Mouse (Mus musculus): ENCODE data around the gene Incenp. TPM values are rescaled to one million over a fixed set of nuclear protein-coding genes. Genes with fewer than 3 reads are reported as not detected.
"Not testable (repeated sequence)": the region's sequence is repeated elsewhere in the genome, so short reads cannot be mapped to it uniquely, and the experiment has no call there.

Incenp gene
- total RNA-seq, 2 experiments from 2014 or later: 127 to 137 TPM

DNA sequence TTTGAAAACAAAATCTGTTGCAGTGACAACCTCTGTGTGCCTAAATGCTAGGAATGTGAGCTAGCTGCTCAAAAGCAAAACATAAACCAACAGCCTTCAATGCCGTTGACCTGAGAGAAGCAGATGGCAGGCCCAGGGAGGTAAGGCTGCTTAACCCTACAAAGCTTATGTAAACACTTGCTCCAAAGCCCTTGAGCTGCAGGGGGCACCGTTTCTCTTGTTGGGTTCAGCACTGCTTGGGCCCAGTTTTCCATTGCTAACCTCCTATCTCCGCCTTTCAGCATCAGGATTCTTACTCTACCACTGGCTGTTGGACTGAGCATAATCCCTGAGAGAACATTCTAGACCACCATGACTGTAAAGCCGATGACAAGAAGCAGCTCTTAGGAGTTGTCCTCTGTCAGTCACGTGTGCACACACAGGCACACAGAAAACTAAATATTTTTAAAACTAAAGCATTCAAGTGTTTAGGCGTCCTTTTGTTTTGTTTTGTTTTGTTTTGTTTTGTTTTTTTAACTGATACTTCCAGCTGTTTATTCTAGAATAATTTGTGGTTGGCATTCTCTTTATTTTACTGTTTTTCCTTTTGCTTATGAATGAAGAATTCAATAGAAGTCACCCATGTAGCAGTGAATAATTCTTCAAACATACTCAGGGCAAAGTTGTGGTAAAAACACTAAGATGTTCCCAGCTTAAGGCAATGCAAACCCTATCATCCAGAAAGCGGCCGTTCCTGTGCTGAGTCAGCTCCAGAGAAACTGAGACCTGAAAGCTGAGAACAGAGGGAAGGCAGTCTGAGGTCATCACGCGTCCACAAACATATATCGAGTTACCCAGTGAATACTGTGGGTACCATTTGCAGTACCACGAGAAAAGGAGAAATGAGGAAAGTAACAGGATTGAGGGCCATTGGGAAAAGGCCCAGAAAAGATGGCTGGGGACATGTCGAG lies 21.8 kb upstream of the Incenp start:
- no peak for ATAC-seq (replicated peaks; ENCODE audit: low FRiP score, poor library complexity, severe bottlenecking)

DNA sequence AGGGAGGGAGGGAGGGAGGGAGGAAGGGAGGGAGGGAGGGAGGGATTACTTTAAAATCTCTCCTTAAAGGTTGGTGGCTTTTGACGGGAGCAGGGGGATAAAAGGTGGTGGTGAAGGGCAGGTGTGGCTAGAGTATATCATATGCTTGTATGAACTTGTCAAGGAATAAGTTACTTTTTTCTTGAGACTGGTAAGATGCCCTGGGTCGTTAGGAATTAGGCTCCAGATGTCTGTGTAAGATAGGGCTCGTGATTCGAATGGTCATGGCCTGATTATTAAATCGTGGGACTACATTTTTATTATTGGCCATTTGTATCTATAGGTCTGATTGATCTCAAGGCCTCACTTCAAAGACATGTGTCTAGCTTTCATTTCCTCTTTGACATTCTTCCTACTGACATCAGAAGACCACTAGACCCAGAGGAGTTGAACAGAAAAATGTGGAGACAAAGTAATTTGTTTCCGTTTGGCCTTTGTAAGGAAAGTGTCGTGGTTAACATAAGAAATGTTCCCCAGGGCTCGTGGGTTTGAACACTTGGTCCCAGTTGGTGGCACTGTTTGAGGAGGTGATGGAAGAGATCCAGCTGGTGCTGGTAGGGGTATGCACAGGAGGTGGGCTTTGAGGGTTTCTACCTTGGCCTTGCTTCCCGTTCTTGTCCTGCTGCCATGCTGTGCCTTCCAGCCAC lies 19.0 kb upstream of the Incenp start:
- no peak for ATAC-seq (replicated peaks; ENCODE audit: low FRiP score, poor library complexity, severe bottlenecking)

DNA sequence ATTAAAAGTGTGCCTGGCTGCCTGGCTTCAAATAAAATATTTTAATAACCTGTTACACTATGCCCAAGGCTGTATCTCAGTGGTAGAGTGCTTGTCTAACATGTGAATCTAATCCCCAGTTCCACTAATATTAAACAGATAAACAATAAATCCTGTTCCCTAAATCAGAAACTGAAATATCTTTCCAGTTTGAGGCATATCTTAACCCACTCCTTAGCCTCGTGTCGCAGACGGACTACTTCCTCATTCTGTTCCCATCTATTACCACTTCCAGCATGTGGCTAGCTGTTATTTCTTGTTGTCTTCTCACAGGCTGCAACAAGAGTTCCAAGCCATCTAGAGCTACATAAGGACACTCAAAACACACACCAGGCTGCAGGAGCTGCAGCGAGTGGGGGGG lies 18.4 kb upstream of the Incenp start:
- no peak for ATAC-seq (replicated peaks; ENCODE audit: low FRiP score, poor library complexity, severe bottlenecking)

- ATAC-seq (replicated peaks; ENCODE audit: low FRiP score, poor library complexity, severe bottlenecking): peak; percentile 81
These were observed 16.6 kb upstream of the Incenp start for GRCm38 (mm10) chr19:9915935-9916334.

- no peak for ATAC-seq (replicated peaks; ENCODE audit: low FRiP score, poor library complexity, severe bottlenecking)
These were observed 15.0 kb upstream of the Incenp start for GRCm38 (mm10) chr19:9914346-9914745.

DNA sequence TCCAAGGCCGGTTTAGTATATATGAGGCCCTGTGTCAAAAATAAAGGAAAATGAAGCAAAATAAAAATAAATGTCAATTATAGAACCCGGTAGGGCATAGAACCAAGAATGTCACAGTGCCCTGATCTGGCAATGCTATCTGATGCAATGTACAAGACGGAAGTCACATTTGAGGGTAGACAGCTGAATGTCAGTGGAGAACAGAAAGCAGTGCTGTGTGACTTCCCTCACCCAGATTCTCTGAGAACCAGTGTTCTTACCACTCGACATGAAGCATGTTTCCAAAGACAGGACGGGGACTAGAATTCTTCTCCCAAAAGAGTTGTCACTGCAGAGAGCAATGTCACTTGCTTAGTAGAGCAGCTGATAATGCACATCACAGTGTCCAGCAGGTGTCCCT lies 14.4 kb upstream of the Incenp start:
- no peak for ATAC-seq (replicated peaks; ENCODE audit: low FRiP score, poor library complexity, severe bottlenecking)

DNA sequence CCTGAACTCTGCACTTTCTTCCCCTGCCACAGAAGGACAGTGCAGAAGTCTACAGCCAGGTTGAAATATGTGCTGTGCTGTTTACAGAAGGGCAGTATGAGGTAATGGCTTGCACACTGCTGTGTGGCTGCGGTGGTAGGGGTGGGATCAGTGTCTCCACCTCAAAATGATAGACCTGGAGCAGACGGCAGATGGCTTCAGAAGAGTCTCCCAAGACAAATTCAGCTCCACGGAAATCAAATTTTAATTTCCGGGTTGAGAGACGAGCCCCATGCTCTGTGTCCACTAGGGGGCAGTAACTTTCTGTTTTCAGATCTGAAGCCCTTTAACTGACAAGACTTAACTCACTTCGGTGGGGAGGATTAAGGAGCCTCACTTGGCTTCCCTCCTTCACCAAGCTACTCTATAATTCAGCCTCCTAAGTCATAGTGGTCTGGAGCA lies 12.0 kb upstream of the Incenp start:
- ATAC-seq (replicated peaks; ENCODE audit: low FRiP score, poor library complexity, severe bottlenecking): peak; percentile 74

DNA sequence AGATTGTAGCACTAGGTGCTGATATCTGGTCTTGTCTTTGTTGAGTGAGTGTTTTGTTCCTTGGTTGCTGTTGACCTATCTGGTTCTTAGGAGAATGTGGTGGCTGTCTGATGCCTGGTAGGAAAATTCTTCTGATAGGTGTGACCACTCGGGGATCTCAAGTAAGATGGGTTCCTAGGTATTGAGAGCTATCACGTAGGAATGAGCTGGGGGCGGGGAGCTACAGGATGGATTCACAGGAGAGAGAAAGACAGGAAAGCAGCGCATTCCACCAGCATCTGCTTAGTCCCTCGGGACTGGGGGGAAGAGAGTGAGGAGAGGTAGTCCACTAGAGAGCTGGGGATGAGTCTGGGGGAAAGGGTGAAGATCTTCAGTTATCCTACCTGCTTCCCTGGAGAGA lies 10.0 kb upstream of the Incenp start:
- ATAC-seq (replicated peaks; ENCODE audit: low FRiP score, poor library complexity, severe bottlenecking): no peak

GRCm38 (mm10) chr19:9900696-9901095 lies 1.3 kb upstream of the Incenp start:
- not testable (repeated sequence) for ATAC-seq (replicated peaks; ENCODE audit: low FRiP score, poor library complexity, severe bottlenecking)

DNA sequence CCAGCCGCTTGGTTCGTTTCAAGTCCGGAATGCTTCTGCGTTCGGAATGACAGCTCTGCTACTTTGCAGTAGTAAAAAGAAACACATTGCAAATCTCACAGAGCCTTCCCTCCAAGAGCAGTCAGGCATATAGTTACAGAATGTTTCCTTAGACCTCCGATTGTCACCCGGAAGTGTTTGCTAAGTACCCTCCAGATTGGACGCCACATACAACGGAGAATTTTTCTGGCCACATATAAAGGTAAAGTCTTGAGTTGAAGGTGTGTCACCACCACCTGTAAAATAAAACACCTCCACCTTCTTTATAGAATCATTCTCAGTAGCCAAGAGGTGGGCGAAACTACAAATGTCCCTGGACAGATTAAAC lies 412 bp upstream of the Incenp start:
- peak; percentile 36 for ATAC-seq (replicated peaks; ENCODE audit: low FRiP score, poor library complexity, severe bottlenecking)

- ATAC-seq (replicated peaks; ENCODE audit: low FRiP score, poor library complexity, severe bottlenecking): 0 out of 2 replicates have a peak, but pooled peaks have one; percentile 3
These were observed 848 bp downstream of the Incenp start for GRCm38 (mm10) chr19:9898339-9899066.

- no peak for ATAC-seq (replicated peaks; ENCODE audit: low FRiP score, poor library complexity, severe bottlenecking)
These were observed 3.3 kb downstream of the Incenp start for GRCm38 (mm10) chr19:9896067-9896466.

DNA sequence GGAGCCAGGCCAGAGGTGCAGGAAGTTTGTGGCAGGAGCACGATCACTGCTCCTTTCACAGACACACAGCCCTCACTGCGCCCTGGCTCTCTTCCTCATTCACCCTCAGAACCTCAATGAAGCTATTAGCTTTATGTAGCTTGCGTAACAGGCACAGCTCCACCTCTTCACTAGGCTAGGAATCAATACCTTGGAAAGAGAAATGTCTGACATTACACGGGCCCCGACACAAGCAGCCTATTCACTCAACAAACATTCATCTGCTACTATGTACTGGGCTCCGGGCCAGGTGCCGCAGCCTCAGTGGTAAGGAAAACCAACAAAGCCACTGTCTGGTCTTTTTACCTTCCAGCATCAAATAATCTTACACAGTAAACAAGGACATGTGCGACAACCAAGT lies 12.6 kb downstream of the Incenp start:
- ATAC-seq (replicated peaks; ENCODE audit: low FRiP score, poor library complexity, severe bottlenecking): no peak

- no peak for ATAC-seq (replicated peaks; ENCODE audit: low FRiP score, poor library complexity, severe bottlenecking)
These were observed 13.0 kb downstream of the Incenp start for GRCm38 (mm10) chr19:9886348-9886747.

- ATAC-seq (replicated peaks; ENCODE audit: low FRiP score, poor library complexity, severe bottlenecking): no peak
These were observed 21.0 kb downstream of the Incenp start for GRCm38 (mm10) chr19:9878186-9878835.

- no peak for ATAC-seq (replicated peaks; ENCODE audit: low FRiP score, poor library complexity, severe bottlenecking)
These were observed 33.9 kb downstream of the Incenp start for GRCm38 (mm10) chr19:9865466-9865865.

- no peak for ATAC-seq (replicated peaks; ENCODE audit: low FRiP score, poor library complexity, severe bottlenecking)
These were observed 34.5 kb downstream of the Incenp start for GRCm38 (mm10) chr19:9864856-9865255.

- ATAC-seq (replicated peaks; ENCODE audit: low FRiP score, poor library complexity, severe bottlenecking): not testable (repeated sequence)
These were observed 38.5 kb downstream of the Incenp start for GRCm38 (mm10) chr19:9860821-9861220.

DNA sequence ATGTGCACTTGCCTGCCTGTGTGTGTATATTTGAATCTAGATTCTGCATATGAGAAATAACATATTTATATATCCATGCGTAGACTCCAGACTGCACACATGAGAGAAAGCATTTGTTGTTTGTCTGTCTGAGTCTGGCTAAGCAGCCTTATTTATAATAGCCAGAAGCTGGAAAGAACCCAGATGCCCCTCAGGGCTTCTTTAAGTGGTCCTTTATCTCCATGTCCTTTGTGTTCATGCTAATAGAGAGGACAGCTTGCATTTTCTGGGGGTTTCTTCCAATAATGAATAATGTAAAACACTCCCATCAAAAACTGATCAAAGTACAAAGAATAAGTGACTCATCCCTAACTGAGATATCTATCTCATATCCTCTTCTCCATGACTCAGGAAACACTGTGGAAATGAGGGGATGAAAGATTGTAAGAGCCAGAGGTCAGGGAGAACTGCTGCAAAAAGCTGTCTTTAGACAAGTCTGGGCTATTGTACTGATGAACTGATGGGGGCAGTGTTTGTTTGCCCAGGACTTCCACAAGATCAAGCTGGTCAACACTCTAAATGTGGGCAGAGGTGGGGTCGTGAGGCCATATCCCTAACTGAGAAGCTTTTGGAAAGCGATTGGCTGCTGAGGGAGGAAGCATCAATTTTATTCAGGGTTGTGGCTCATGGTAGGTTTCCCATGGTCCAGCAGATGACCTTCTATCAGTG lies 49.8 kb downstream of the Incenp start:
- not testable (repeated sequence) for ATAC-seq (replicated peaks; ENCODE audit: low FRiP score, poor library complexity, severe bottlenecking)
